Mouse (Mus musculus) T-helper 2 cell (primary cell): ENCODE measurements around the gene Lca5.

Source experiments
- in situ Hi-C: fragments of 300-600 bp; cut with MboI, MseI; formaldehyde crosslinking; loops from one replicate; pipeline ENCODE4 v1.15.1; 2025; ENCODE audit warnings: high pct_unique_total_duplicates

Gene Lca5

DNA sequence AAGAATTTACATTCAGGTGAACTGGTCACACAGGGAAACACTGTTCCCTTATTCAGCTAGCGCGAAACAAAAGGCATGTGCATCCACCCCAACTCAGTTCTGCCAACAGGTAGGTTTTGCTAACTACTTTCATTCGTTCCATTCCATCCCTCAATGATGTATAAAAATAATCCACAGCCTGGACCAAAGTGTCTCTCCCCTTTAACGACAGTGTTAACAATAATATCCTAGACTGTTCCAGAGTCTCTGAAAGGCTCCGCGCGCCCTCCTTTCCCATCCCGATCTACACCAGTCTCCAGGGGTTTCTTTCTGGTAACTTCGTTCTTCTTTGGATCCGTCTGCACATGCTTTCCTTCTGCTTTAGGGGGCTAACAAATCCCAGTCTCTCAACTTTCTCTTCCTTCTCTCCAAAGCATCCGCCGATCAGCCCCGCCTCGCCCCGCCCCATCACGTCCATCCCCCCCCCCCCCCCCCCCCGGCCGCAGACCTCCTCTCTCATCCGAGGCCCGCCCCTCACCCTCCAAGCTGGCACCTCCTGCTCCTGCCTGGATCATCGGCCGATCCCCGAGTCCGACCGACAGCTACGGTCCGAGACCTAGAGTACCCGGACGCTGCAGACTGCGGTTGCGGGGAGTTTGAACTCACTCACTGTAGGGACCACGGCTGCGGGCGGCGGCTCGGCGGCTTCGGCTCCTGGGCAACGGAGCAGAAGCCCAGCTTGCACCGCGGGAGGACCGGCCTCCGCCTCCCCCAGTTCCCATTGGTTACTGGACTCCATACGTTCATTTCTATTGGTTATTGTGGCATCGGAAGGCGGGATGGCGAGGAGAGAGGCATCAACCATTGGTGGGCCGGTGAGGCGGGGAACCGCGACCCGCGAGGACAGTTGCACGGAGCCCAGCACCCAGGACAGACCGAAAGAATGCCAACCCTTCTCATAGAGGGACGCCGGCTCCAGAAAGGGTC, at the start of gene Lca5:
Gene Lca5 (minus strand): TSS at position 736 of the 966 bp plus-strand sequence.
- in situ Hi-C loops = no loop called here

DNA sequence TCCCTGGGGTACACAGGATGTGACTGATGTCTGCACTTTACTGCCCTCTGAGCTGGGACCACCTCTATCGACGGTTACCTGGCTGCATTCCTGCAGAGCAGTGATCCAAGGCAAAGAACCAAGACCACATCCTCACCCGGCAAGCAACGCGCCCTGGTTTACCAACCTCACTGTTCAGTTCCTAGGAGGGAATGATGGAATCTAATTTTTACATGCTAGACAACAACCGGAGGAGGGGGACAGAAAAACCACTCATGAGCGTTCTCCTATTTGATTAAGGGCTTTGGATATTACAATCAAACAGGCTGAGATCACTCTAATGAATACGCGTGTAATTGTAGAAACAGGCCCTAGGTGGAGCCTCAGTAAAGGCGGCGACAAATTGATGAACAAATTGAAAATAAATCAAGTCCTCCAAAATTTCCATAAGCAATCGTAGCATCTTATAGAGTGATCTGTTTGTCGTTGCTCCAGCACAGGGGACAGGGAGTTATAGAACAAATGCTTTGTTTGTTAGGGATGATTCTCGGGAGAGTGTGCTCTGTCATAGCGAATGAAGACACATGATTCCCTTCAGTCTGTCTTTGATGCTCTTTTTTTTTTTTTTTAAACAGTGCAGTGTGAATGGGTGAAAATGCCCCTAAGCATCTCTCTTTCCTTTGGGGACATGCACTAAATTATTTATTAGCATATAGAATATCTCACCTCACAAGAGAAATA, 47.7 kb upstream of the Lca5 start:
- in situ Hi-C loops = no loop called here

DNA sequence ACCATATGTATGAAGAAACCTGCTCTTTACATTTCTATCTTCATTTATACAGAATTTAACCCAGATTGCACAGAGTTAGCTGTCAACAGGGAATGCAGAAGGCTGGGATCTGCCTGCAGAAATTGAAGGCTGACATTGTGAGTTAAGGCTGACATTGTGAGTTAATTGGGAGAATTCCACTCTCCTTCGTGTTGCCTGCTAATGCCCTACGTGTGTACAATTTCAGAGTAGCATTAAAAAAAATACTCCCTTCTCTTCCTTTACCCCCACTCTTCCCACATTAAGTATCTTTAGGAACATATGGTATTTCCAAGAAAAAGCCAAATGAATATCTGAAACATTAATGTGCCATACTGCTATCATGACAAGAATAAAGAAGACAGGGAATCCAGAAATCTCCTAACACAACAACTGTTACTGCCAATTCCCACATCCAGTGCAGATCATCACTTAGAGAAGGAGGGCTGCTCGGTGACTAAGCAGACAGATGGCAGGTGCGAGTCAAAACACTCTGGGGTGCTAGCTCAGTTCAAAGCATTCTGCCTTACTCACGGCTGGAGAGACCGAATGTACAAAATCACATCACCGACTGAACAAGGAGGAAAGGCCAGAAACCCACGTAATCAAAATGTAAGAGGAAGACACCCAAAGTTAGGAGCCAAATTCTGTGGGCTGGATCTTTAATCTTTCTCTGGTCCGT, 47.0 kb upstream of the Lca5 start:
- in situ Hi-C loops = no loop called here

DNA sequence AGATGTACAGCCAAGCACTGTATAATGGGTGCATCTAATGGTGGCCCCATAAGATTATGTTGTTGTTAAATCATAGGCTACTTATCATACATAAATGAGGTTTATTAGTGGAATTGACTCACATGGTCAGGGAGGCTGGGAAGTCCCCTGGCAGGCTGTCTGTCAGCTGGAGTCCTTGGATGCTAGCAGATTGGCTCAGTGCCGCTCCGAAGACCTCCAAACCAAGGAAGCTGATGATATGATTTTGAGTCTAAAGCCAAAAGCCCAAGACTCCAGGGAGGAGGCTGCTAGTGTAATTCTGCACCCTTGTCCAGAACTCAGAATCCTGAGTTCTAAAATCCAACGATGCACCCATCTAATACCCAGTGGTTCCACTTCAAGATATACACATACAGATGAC, 45.0 kb upstream of the Lca5 start:
- in situ Hi-C loops = no loop called here

DNA sequence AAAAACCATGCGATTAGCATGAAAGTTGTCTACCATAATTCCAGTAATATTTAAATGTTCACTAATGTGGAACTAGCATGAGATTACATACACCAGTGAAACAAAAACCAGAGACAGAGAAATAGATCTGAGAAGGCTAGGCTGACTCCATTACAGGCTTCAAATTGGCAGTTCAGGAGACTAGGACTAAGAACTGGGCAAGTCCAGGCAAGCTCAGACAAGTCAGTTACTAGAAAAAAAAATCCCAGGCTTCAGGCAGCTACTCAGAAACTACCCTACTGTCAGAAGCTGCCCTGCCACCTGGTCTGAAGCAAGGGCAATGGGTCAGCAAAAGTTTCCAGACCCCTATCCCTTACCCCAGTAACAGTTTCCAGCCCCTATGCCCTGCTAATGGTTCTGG, 44.4 kb upstream of the Lca5 start:
- in situ Hi-C loops = no loop called here

DNA sequence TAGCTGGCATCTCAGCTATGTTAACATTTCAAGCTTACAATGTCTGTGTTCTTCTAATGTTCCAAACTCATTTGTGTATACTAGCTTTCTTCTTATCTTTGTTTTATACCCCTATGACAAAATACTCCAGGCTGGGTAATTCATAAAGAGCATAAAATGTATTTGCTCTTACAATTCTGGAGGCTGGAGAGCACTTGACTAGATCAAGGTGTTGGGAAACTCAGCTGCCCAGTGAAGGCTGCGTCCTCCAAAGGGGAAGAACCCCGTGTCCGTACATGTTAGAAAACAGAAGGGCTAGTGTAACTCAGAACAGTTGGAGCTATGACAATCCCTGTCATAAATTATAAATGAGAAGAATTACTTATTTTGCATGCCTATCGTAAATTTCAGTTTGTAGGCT, 42.5 kb upstream of the Lca5 start:
- in situ Hi-C loops = no loop called here

DNA sequence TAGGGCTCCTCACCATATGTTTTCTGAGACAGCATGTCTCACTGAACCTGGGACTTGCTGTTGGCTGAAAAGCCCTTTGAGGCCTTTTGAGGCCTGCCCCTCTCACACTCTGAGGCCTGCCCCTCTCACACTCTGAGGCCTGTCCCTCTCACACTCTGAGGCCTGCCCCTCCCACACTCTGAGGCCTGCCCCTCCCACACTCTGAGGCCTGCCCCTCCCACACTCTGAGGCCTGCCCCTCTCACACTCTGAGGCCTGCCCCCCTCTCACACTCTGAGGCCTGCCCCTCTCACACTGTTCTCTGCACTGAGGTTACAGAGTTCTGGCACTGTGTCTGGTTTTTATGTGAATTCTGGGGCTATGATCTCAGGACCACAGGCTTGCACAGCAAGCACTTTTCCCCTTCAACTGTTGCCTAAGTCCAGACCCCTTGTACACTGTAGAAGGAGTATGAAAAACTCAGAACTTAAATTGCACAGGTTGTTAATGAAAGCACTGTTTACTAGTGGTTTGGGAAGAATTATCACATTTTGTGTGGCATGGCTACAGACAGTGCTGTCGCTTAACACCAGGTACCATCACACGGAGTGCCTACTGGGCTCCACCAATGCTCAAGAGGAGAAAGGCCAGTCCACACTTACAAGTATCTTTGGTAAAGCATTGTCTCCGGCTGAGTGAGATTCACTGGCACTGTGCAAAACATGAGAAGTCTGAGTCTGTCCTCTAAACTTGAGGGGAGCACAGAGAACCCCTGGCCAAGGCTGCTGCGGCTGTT, 41.4 kb upstream of the Lca5 start:
- in situ Hi-C loops = no loop called here

DNA sequence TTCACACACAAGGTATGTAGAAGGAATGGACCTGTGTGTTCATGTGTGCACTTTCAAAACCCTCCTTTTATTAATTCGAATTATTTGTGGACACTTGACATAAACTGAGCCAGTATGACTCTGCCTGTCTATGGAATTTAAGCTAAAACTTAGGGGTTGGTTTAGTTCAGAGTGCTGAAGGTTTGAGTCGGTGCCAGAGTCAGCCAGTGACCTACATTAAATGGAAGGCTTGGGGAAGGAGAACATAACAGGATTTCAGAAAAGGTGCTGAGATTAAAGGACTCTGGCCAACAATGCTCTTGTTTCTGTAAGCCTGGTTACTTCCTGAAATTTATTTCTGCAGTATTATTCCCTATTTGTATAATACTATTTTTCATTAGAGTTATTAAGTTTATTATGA, 28.9 kb upstream of the Lca5 start:
- in situ Hi-C loops = no loop called here

DNA sequence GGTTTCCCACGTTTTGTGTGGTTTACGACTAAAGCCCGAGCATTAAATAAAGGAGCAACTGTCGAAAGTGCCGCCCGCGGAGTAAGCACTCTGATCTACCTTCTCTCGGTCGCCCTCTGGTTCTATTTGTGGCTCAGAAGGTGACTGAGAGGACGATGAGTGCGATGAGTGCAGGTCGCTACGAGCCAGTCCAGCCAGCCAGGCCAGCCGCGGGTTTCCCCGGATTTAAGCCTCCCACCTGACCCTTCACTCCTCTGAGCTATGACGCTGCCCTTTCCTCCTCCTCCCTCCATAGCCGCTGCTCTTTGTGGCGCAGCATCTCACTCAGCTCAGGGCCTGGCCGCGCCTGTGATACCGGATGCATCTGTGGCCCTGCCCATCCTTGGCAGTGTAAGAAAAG, 6.8 kb upstream of the Lca5 start:
- in situ Hi-C loops = no loop called here

DNA sequence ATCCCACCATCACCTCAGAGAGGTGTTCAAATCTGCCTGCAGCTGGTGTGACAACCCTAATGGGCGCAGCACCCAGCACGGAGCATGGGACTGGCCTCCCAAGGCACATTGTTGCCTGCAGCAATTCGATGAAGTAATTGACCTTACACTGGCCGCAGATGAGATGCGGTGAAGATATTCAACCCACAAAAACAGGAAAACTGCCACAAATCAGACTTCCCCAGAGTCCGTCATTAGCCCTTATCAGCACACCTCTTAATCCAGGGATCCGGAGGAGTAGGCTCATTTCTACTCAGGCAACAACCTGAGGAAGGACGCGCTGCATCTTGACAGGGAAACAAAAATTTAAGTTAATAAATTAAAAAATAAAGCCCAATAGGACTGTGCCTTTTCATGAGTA, 6.2 kb upstream of the Lca5 start:
- in situ Hi-C loops = no loop called here

DNA sequence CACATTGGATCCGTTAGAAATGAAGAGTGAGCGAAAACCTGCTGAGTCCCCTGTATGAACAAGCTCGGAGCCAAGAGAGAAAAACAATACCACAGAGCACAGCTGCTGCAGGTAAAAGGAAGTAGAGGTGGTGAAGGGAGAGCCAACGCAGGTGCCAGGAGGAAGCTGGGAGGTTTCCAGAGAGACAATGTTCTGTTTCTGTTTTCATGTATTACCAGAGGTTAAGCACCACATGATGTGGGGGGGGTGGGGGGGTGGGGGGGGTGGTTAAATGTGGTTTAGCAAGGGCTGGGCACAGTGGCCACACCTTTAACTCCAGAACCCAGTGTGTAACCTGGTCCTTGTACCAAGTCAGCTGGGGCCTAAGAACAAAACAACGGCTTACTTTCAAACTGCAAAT, 3.3 kb downstream of the Lca5 start:
- in situ Hi-C loops = no loop called here

DNA sequence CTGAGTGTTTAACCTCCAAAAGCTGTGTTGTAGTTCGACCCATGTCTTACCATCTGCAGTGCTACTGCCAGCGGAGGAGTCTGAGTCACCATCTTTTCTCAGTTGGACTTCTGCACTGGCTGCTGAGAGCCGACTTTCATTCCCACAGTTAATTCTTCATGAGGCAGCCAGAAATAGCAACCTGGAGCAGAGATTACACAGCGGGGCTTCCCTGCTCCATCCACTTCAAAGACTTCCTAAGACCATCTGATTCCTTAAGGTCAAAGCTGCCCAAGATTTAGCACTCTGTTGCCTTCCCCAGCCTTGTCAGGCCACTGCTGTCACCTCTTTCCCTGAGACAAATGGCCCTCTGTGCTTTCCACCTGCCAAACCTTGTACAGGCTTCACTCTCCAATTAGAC, 6.4 kb downstream of the Lca5 start:
- in situ Hi-C loops = loop anchor here (5.0 kb wide), 1 partner anchor 63 kb away; no protein-coding TSS in a partner anchor

DNA sequence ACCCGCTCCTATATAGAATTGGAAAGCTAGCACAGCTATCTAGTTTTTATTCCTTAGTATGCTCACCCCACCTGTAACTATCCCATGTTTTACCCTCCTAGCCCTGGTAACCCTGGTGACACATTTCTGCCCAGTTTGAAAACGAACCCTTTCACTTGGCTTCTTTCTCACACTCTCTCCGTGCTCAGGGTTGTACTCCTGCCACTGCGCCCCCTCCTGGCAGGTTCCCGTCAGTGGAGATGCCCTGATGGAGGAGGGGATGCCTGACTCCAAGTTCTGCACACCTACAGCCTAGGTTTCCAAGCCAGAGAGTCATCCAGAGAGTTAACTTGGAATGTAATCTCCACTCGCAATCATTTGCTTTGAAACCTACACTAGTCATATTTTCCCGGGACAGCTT, 7.3 kb downstream of the Lca5 start:
- in situ Hi-C loops = loop anchor here (5.0 kb wide), 1 partner anchor 64 kb away; no protein-coding TSS in a partner anchor

DNA sequence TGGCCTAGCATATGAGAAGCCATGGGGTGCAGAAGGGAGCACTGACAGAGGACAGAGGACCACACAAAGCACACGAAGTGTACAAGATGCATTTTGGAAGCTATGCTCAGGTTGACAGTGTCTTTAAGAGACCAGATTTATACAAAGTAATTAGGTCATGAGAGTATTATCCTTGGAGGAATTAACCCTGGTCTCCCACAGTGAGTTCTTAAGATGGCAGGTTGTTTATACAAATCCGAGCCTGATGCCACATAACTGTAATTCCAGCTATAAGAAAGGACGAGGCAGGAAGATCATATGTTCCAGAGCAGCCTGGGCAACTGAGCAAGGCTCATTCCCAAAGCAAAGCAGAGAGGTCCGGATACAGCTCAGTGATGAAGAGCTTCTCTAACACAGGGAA, 13.0 kb downstream of the Lca5 start:
- in situ Hi-C loops = no loop called here

DNA sequence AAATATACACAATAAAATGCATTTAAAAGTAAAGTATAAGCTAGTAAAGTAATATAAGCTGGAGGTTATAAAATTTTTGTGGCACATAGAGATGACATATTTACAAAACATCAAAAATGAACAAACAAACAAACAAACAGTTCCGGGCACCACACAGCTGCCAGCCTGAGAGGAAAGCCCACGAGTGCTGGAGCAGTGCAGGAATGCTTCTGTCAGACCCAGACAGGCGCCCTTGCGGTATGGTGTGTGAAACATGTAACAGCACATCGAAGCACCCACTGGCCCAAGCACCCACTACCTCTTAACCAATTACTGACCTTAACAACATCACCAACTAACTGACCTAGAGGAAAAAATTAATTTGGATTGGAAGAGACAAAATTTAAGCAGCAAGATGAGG, 22.0 kb downstream of the Lca5 start:
- in situ Hi-C loops = no loop called here

DNA sequence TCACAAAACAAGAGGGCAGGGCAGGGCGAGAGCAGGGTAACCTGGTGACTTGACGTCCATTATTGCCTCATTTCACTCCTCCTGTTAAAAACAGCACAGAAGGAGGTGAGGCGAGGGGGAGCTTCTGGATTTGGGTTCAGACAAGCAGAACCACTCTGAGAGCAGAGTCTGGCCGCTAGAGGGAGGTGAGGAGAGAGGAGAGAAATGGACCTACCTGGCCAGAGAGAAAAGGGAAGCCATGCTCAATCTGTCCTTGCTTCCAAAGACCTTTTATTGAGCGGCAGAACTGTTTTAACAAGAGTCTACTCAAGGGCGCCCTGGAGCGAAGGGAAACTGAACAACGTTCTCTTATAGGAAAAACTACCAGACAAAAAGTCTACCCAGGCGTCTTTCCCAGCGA, 27.9 kb downstream of the Lca5 start:
- in situ Hi-C loops = no loop called here

DNA sequence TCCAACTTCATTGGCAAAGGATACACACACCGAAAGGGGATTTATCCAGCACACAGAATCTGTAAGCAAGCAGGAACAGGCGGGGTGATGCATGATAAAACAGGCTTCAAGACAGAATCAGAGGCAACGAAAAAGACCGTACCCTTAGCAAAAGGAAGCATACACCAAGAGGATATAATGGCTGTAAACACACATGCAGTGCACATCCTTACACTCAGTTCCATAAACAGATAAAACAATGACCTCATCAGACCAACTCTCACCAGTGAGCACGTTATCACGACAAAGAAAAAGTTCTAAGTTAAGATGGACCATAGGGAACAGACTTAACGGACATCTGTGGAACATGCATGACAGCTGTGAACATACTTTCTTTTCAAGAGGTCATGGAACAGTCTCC, 35.8 kb downstream of the Lca5 start:
- in situ Hi-C loops = no loop called here

DNA sequence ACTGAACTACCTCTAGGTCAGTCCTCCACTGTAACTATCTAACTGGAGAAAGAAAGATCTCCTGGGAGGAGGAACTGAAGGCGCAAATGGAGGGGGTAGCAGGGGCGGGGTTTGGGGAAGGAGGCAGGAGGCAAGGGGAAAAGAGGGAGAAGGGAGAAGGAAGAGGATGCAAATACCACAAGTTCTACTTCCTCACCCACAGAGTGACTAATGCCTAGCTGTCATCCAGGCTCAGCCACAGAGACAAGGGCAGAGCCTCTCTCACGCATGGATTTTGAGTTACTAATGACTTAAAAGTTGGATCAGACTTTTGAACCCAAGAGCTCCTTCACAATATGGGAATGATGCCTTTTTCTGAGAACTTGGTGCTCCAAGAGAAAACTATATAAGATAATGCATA, 40.1 kb downstream of the Lca5 start:
- in situ Hi-C loops = no loop called here

DNA sequence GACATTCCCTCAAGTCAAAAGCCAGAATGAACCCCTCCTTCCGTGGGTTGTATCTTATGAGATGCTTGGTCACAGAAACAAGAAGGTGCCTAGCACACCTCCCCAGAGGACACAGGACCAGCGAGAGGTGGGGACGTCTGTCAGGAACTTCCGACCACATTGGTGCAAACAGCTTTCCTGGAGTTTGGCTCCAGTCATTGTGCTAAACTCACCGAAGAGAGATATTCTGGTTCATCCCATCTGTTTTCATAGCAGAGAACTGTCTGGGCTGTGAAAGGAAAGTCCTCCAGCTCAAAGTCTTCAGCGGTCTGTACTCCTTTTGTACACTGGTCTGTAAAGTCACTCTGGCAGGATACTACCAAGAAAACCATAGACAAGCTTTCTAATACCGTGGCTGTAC, 41.5 kb downstream of the Lca5 start:
- in situ Hi-C loops = no loop called here

DNA sequence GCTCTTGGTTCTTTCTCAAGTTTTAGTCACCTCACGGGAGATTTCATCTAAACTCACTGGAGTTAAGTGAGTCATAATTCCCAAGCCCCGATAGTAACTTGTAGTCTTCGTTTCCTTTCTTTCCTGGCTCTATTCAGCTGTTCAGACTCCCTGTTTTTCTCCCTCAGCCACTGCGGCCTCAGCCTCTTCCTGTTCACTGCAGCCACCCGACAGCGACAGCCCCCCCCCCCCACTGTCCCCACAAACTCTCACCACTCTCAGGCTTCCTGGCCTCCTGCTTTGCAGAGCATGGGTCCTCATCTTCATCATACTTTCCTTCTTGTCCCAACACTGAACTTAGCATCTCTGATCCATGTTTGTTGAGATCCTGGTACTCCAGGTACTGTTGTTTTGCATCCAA, 42.7 kb downstream of the Lca5 start:
- in situ Hi-C loops = no loop called here

DNA sequence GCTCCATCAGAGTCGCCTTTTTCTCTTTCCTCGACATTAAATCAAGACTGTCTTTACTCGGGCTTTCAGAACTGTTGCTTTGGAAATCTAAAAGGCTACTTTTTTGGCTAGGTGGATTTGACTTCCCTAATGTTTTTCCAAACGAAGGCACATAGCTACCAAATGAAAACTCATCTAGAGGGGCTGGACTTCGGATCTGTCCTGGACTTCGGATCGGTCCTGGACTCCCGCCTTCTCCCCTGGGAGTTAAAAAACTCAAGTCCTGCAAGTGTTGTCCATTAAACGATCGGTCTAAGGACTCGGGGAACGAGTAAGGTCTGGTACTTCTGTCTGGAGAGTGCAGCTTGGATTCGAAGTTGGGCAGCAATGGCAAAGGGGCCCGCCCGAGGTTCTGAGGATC, 45.5 kb downstream of the Lca5 start:
- in situ Hi-C loops = no loop called here

DNA sequence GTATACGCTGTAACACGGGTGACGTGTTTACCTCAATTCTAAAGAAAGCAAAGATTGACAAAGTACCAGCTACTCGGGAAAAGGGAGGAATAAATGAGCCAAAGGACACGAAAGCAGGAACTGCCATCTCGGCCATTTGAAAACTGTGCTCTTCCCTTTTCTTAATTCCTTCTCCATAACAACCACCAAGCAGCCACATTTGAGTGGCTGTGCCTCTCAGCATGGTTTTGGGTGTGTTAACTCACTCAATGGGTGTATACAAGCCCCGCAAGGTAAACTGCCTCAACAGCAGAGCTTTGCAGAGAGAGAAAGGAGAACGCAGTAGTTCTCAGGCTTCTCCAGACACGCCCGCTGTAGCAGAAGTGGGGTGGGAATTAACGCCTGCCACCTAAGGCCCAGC, 48.9 kb downstream of the Lca5 start:
- in situ Hi-C loops = no loop called here
